Mouse (Mus musculus) embryo, embryonic 10 days (tissue): Measurements from ENCODE around the gene March10.

ENCODE experiments used
- DNase-seq: peaks from one replicate; pipeline ENCODE4 v3.0.0-alpha.2; 2015; ENCODE audit warnings: low spot score

March10 gene

GRCm38 (mm10) chr11:105456497-105456907 is at the start of gene March10:
March10 (minus strand) TSS chr11:105456735.
- peak; percentile 61 for DNase-seq

GRCm38 (mm10) chr11:105506322-105506721 is 49.8 kb upstream of the March10 start:
- no peak for DNase-seq

- DNase-seq = no peak
Measured at GRCm38 (mm10) chr11:105505038-105505437, 48.5 kb upstream of the March10 start.

- no peak for DNase-seq
Measured at GRCm38 (mm10) chr11:105502311-105502710, 45.8 kb upstream of the March10 start.

GRCm38 (mm10) chr11:105497505-105497904 is 41.0 kb upstream of the March10 start:
- DNase-seq = no peak

GRCm38 (mm10) chr11:105496665-105497064 is 40.1 kb upstream of the March10 start:
- no peak for DNase-seq

GRCm38 (mm10) chr11:105495591-105496270 is 39.2 kb upstream of the March10 start:
- peak; percentile 40 for DNase-seq

GRCm38 (mm10) chr11:105494786-105495369 is 38.3 kb upstream of the March10 start:
- no peak for DNase-seq

- DNase-seq = no peak
Measured at GRCm38 (mm10) chr11:105492392-105492791, 35.9 kb upstream of the March10 start.

GRCm38 (mm10) chr11:105490971-105491370 is 34.4 kb upstream of the March10 start:
- DNase-seq = no peak

- DNase-seq = no peak
Measured at GRCm38 (mm10) chr11:105485412-105485811, 28.9 kb upstream of the March10 start.

- DNase-seq = no peak
Measured at GRCm38 (mm10) chr11:105484993-105485392, 28.5 kb upstream of the March10 start.

GRCm38 (mm10) chr11:105482747-105483146 is 26.2 kb upstream of the March10 start:
- no peak for DNase-seq

GRCm38 (mm10) chr11:105474746-105475145 is 18.2 kb upstream of the March10 start:
- DNase-seq = peak; percentile 18

GRCm38 (mm10) chr11:105474352-105474736 is 17.8 kb upstream of the March10 start:
- DNase-seq = no peak

GRCm38 (mm10) chr11:105473716-105474351 is 17.3 kb upstream of the March10 start:
- no peak for DNase-seq

GRCm38 (mm10) chr11:105472610-105473009 is 16.1 kb upstream of the March10 start:
- no peak for DNase-seq

GRCm38 (mm10) chr11:105470896-105471295 is 14.4 kb upstream of the March10 start:
- DNase-seq = no peak

- DNase-seq = no peak
Measured at GRCm38 (mm10) chr11:105469561-105469960, 13.0 kb upstream of the March10 start.

- no peak for DNase-seq
Measured at GRCm38 (mm10) chr11:105469091-105469507, 12.6 kb upstream of the March10 start.

GRCm38 (mm10) chr11:105468436-105468835 is 11.9 kb upstream of the March10 start:
- DNase-seq = no peak

- DNase-seq = no peak
Measured at GRCm38 (mm10) chr11:105467816-105468215, 11.3 kb upstream of the March10 start.

GRCm38 (mm10) chr11:105467266-105467665 is 10.7 kb upstream of the March10 start:
- peak; percentile 40 for DNase-seq
